Mouse (Mus musculus) right cerebral cortex, postnatal 10 days (tissue): ENCODE measurements around the gene Foxp1.
A peak's percentile ranks its signal among the peaks of the same experiment; 100 is the strongest.

Source experiments
- DNase-seq, 2 experiments: peaks; one replicate each; pipeline ENCODE4 v3.0.0; 2021; ENCODE audit warnings: low spot score in 2 of 2

Foxp1 gene

DNA sequence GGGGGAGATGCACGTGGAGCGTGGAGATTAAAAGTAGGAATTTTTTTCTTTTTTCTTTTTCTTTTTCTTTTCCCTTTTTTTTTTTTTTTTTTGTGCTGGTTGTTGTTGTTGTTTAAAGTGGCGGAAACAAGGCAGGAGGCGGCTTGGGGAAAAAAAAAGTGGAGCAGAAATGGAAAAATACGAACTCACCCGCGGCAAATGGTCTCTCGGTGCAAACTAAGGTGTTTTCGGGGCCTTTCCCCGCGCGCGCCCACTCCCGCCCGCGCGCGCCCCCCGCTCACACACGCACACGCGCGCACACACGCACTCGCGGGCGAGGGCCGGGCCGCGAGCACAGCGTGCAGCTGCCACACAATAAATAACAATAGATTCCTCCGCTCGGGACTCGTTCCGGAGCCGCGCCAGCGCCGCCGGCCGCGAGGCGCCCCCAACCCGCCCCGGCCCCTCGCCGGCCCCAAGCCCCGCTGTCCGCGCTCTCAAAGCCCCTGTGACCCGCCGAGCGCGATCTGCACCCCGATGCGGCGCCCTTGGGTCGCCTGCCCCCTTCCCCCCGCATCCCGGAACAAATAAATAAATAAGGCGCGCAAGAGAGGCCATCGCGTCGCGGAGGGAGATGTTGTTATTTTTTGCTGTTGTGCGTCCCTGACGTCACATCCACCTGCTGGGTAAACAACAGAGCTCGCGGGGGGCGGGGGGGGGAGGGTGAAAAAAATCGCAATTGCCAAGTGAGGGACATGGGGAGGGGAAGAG is at the start of gene Foxp1:
TSS of gene Foxp1 (minus strand) at position 363 of the 750 bp plus-strand sequence.
- DNase-seq = peak; percentile 79 to 83

- DNase-seq = no peak
Measured at GRCm38 (mm10) chr6:99572071-99572470, 49.5 kb upstream of the Foxp1 start.

- peak; percentile 43 to 59 for DNase-seq
Measured at GRCm38 (mm10) chr6:99566921-99567320, 44.4 kb upstream of the Foxp1 start.

- DNase-seq = no peak
Measured at GRCm38 (mm10) chr6:99564766-99565165, 42.2 kb upstream of the Foxp1 start.

- DNase-seq = no peak
Measured at GRCm38 (mm10) chr6:99556950-99557349, 34.4 kb upstream of the Foxp1 start.

DNA sequence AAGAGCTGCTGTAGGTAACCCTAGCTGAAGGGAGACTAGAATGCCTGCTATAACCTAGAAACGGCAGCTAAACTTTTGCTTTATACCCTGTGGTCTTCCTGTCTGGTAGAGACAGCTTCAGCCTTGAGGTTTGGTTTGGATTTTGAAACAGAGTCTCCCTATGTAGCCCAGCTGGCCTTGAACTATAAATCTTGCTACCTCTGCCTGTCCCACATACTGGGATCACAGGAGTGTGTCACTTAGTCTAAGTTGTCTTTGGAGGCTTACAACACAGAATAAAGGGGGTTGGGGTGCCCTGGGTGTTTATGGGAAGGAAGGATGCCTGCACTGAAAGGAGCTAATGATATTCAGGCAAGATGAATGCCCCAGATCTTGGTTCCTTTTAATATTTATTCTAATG is 30.3 kb upstream of the Foxp1 start:
- DNase-seq = no peak

DNA sequence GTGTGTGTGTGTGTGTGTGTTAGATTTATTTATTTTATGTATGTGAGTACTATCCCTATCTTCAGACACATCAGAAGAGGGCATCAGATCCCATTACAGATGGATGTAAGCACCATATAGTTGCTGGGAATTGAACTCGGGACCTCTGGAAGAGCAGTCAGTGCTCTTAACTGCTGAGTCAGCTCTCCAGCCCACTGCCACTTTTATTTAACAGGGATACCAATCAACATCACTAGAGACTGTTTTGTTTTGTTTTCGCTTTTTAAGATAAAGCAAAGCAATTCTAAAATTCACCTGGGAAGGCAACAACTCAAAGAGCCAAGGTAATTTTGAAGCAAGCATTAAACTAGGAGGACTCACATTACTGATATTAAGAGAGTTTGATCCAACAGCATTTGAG is 23.9 kb upstream of the Foxp1 start:
- DNase-seq = no peak

GRCm38 (mm10) chr6:99545437-99545836 is 22.9 kb upstream of the Foxp1 start:
- DNase-seq = no peak

DNA sequence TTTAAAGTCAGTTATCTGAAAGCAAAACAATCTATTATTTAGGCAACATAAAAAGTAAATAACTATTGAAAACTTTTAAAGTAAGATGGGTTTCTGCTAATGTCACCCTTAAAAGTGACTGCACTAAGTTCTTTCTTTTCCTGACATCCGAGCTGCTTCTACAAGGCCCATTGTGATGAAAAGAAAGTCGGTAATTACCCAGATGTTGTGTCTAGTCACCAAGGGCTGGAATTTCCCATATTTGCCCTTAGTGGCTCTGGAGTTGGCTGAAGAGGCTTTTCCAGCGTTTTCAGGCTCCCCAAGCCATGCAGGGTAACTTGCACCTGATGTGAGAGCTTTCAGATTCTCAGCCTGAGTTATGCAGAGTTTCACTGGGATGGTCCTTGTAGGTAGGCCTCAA is 18.6 kb upstream of the Foxp1 start:
- DNase-seq = no peak

- no peak for DNase-seq
Measured at GRCm38 (mm10) chr6:99540653-99541052, 18.1 kb upstream of the Foxp1 start.

DNA sequence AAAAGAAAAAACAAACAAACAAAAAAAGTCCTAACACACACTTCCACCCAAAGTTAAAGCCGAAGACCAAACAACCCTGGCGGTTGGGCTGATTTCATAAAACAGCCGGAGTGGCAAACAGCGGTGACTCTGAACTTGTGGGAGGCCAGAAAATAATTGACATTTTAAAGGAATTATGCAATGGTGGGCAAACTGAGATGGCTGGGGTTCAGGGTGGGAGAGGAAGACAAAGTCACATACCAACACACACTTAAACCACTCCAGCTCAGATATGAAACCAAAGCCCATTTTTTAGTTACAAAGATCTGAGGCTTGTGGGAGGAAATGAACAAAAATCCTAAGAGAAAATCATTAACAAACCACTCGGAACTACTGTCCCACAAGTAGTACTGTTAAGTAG is 17.6 kb upstream of the Foxp1 start:
- DNase-seq = no peak

- DNase-seq = no peak
Measured at GRCm38 (mm10) chr6:99538194-99538941, 15.8 kb upstream of the Foxp1 start.

DNA sequence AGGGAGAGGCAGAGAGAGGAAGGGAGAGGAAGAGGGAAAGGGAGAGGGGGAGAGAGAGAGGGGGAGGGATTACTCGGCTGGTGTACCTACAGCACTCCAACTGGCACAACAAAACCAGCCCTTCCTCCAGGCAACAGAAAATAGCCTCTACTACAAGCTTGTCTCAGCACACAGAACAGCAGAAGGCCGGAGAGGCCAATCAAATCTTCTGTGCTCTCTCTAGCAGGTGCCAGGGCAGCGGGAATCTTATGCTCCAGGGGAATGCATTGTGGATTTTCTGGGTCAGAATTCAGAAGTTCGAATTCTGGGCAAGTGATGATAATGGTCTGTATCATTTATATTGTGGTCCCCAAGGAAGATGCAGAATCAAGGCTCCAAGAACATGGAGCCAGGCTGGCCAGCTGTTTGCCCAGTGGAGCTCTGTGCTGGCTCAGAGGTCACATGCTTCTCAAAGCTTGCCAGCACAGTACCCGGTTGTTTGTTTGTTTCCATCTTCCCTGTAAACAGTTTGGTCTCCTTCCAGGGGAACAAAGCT is 11.8 kb upstream of the Foxp1 start:
- no peak for DNase-seq

DNA sequence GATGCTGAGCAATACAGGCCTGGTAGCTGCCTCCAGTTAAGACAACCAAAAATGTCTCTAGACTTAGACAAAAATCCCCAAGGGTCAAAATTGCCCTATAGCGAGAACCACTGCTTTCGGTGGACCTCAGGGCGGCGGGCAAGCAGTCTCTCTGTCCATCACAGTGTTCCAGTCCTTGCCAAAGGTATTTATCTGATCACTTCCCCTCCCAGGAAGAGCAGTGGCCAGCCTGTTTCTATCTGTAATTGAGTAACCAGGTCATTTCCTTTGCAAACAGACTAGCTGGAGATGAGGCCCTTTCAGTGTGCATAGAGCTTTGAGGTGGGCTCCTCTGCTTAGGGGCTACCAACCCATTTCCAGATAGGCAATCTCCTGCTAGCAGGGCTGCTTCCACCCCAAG is 9.9 kb upstream of the Foxp1 start:
- DNase-seq = no peak

GRCm38 (mm10) chr6:99528972-99529371 is 6.5 kb upstream of the Foxp1 start:
- no peak for DNase-seq

DNA sequence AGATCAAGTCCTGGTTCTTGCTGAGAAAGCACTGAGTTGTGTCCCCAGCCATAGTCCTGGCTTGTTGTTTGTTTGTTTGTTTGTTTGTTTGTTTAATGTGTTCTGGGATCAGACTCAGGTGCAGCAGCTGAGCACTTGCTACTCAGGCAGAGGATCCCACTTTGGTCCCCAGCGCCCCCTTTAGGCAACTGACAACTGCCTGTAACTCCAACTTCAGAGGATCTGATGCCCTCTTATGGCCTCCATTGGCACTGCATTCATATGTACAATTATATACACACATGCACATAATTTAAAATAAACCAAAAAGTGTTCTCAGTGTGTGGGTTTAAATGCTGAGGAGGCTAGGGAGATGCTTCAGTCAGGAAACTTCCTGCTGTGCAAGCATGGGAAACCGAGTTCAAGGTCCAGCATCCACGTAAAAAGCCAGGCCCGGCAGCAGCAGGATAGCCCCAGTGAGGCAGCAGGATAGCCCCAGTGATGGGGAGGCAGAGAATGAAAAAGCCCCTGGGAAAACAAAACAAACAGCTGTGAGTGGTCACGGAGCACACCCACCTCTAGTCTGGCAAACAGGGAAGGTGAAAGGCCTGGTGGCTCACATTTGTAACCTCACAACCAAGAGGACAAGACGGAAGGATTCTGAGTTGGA is 5.1 kb upstream of the Foxp1 start:
- no peak for DNase-seq

DNA sequence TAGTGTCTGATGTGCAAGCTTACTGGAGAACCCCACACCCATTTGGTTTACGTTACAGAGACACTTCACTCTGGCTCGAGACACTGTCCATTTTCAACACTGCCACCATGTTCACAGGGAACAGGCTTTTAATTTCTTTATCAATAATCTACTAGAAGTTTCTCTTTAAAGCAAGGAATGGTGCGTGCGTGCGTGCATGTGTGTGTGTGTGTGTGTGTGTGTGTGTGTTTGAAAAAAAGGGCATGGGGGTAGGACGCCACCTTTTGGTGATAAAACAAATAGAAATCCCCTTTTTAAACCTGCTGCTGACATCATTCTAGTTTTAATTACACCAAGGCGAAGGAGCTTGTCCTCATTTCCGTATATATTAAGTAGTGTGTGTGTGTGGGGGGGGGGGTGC is 2.8 kb upstream of the Foxp1 start:
- DNase-seq = peak in 1 of 2 experiments; percentile 57

- no peak for DNase-seq
Measured at GRCm38 (mm10) chr6:99523679-99524370, 1.3 kb upstream of the Foxp1 start.

- DNase-seq = peak; percentile 75 to 80
Measured at GRCm38 (mm10) chr6:99523109-99523632, 650 bp upstream of the Foxp1 start.

DNA sequence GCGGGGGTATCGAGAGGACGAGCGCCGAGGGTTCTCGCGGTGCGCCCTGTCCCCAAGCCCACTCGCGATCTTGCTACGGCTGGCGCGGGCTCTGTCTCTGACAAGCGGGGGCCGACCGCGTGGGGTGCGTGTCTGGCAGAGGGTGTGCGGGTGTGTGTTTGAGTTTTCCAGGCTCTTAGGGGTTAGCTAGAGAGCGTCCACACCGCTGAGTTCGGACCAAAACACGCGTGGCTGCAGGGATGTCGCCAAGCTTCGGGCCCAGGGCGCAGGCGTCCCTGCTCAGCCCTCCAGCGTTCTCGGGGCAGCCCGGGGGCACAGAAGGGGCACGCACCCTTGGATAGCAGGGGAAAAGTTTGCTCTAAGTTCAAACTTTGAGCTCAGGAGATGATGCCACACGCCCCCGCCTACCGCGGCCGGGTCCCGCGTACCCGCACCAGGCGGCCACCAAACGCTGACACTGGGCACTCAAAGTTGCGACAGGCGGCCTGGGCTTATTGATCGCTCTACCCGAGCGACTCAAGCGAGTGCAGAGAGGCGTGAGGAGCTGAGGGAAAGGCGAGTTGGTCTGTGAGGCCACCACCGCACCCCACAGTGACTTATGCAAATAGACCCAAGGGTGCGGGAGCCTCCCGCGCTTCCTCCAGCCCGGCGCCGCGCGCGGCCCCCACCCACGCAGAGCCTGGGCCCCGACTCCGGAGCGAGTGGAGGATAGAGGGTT is 721 bp downstream of the Foxp1 start:
- peak; percentile 55 to 57 for DNase-seq
